ENCODE assay signal across 20 mouse cellular contexts in genomic region chr1:170700496-170701027, GRCm38 (mm10). TPM values are rescaled to one million over a fixed set of nuclear protein-coding genes. Genes with fewer than 3 reads are reported as not detected.
DNase-seq lines count a peak whose midpoint lies in the region; ATAC-seq and TF ChIP-seq lines count a peak whose summit lies in the region.
"Had no signal": no experiment of that assay in that cellular context is flagged by ENCODE, and none has a peak within 500 bp of the region (broad histone marks: within the 10 kb centered on the region; RNA-seq: fewer than 3 reads in every experiment).

No protein-coding gene starts in this region.

- H3K9me3 ChIP-seq in embryonic facial prominence, embryonic 14.5 days (ENCODE audit: control insufficient read depth, low read length) = no peaks in the 10 kb centered on the region
- no peaks in the 10 kb centered on the region for H3K9me3 ChIP-seq in limb, embryonic 12.5 days
- H3K9me3 ChIP-seq in neural tube, embryonic 15.5 days (replicated peaks) = no peaks in the 10 kb centered on the region
- H3K9me3 ChIP-seq in forebrain, embryonic 13.5 days (replicated peaks) = no peaks in the 10 kb centered on the region
- H3K9me3 ChIP-seq: embryonic facial prominence, embryonic 12.5 days; heart, embryonic 15.5 days; hindbrain, embryonic 10.5 days had no signal

- 68% methylated on average over 3 of the region's 3 CpGs for WGBS in embryonic facial prominence, embryonic 14.5 days
- 80% methylated on average over 3 of the region's 3 CpGs for WGBS in limb, embryonic 12.5 days
- whole genome bisulfite sequencing in neural tube, embryonic 15.5 days = 84% methylated on average over 3 of the region's 3 CpGs
- 81% methylated on average over 3 of the region's 3 CpGs for WGBS in forebrain, embryonic 13.5 days

- H3K4me3 ChIP-seq in gastrocnemius, adult 2 months = no peak overlapping the region
- H3K4me3 ChIP-seq in C2C12 (ENCODE audit: insufficient read depth, poor library complexity, severe bottlenecking) = no peak overlapping the region
- no peak overlapping the region for H3K4me3 ChIP-seq in embryonic facial prominence, embryonic 14.5 days (ENCODE audit: low read depth, low read length)
- H3K4me3 ChIP-seq in limb, embryonic 12.5 days (replicated peaks) = no peak overlapping the region
- no peak overlapping the region for H3K4me3 ChIP-seq in neural tube, embryonic 15.5 days (replicated peaks)
- no peak overlapping the region for H3K4me3 ChIP-seq in forebrain, embryonic 13.5 days
- H3K4me3 ChIP-seq: embryonic facial prominence, embryonic 12.5 days; heart, embryonic 15.5 days; hindbrain, embryonic 10.5 days had no signal

- no peak for TF ChIP-seq CTCF in gastrocnemius, adult 2 months (IDR thresholded peaks at IDR 0.05)
- TF ChIP-seq CTCF in C2C12 (IDR thresholded peaks at IDR 0.05; ENCODE audit: control insufficient read depth, insufficient read depth, insufficient read length) = no peak

- no peaks in the 10 kb centered on the region for H3K79me2 ChIP-seq in C2C12 (ENCODE audit: control insufficient read depth, insufficient read depth)

- H3ac ChIP-seq in C2C12 (ENCODE audit: control insufficient read depth, insufficient read length, low read depth) = no peak overlapping the region

- H3K27ac ChIP-seq in gastrocnemius, adult 2 months = peak overlapping the region; percentile 43
- no peak overlapping the region for H3K27ac ChIP-seq in embryonic facial prominence, embryonic 14.5 days (replicated peaks; ENCODE audit: low read depth, low read length)
- peak overlapping the region; percentile 75; the same call in 1 of the 2 replicates for H3K27ac ChIP-seq in limb, embryonic 12.5 days
- no peak overlapping the region for H3K27ac ChIP-seq in neural tube, embryonic 15.5 days (replicated peaks)
- H3K27ac ChIP-seq in forebrain, embryonic 13.5 days = no peak overlapping the region
- H3K27ac ChIP-seq: heart, embryonic 15.5 days; hindbrain, embryonic 14.5 days had no signal

- H3K79me3 ChIP-seq in C2C12 (ENCODE audit: low read depth) = no peaks in the 10 kb centered on the region

- no peak for ATAC-seq in embryonic facial prominence, embryonic 14.5 days (ENCODE audit: low read depth)
- no peak for ATAC-seq in limb, embryonic 12.5 days (ENCODE audit: insufficient number of reproducible peaks, insufficient read depth, low FRiP score, low TSS enrichment, low read depth)
- ATAC-seq in neural tube, embryonic 15.5 days (ENCODE audit: low FRiP score) = no peak
- no peak for ATAC-seq in forebrain, embryonic 13.5 days
- ATAC-seq: forebrain, embryonic 16.5 days; intestine, postnatal 0 days had no signal

- H3K27me3 ChIP-seq in C2C12 (ENCODE audit: control insufficient read depth, insufficient read depth, insufficient read length) = no peaks in the 10 kb centered on the region
- no peaks in the 10 kb centered on the region for H3K27me3 ChIP-seq in embryonic facial prominence, embryonic 14.5 days (replicated peaks; ENCODE audit: control insufficient read depth, insufficient read depth, low read length)
- no peaks in the 10 kb centered on the region for H3K27me3 ChIP-seq in limb, embryonic 12.5 days
- H3K27me3 ChIP-seq in neural tube, embryonic 15.5 days (replicated peaks) = no peaks in the 10 kb centered on the region
- no peaks in the 10 kb centered on the region for H3K27me3 ChIP-seq in forebrain, embryonic 13.5 days
- H3K27me3 ChIP-seq: embryonic facial prominence, embryonic 12.5 days; heart, embryonic 15.5 days had no signal

- H3K36me3 ChIP-seq in C2C12 (ENCODE audit: control insufficient read depth, insufficient read depth) = no peaks in the 10 kb centered on the region
- no peaks in the 10 kb centered on the region for H3K36me3 ChIP-seq in embryonic facial prominence, embryonic 14.5 days (ENCODE audit: control insufficient read depth, insufficient read depth, low read length)
- no peaks in the 10 kb centered on the region for H3K36me3 ChIP-seq in limb, embryonic 12.5 days
- H3K36me3 ChIP-seq in neural tube, embryonic 15.5 days = no peaks in the 10 kb centered on the region
- H3K36me3 ChIP-seq in forebrain, embryonic 13.5 days (ENCODE audit: poor library complexity, severe bottlenecking) = no peaks in the 10 kb centered on the region
- H3K36me3 ChIP-seq: embryonic facial prominence, embryonic 12.5 days; heart, embryonic 15.5 days; hindbrain, embryonic 10.5 days had no signal

- no peak for DNase-seq in gastrocnemius, adult 2 months
- DNase-seq in gastrocnemius, adult 8-10 months (ENCODE audit: low spot score in 2 of 2) = no peak
- peak; percentile 26 for DNase-seq in embryonic facial prominence, embryonic 14.5 days (ENCODE audit: low spot score)
- DNase-seq in MN1 (ENCODE audit: low spot score) = no peak
- DNase-seq: adrenal gland, adult 8-10 months; adrenal gland, postnatal 36 days; cerebellum, adult 2 months; gastrocnemius, postnatal 36 days; heart, adult 18-20 months had no signal

- H3K4me1 ChIP-seq in embryonic facial prominence, embryonic 14.5 days (ENCODE audit: control insufficient read depth, insufficient read depth, low read length) = peaks cover 11% of the 10 kb centered on the region; the same call in 1 of the 2 replicates
- H3K4me1 ChIP-seq in limb, embryonic 12.5 days (replicated peaks) = peaks cover 19% of the 10 kb centered on the region
- H3K4me1 ChIP-seq in neural tube, embryonic 15.5 days = no peaks in the 10 kb centered on the region; the same call in 1 of the 2 replicates
- H3K4me1 ChIP-seq in forebrain, embryonic 13.5 days = peaks cover 7% of the 10 kb centered on the region; the same call in 1 of the 2 replicates

- H3K9ac ChIP-seq in embryonic facial prominence, embryonic 14.5 days (ENCODE audit: low read depth, low read length) = no peak overlapping the region
- H3K9ac ChIP-seq in limb, embryonic 12.5 days (replicated peaks) = no peak overlapping the region
- H3K9ac ChIP-seq in neural tube, embryonic 15.5 days (replicated peaks) = no peak overlapping the region
- no peak overlapping the region for H3K9ac ChIP-seq in forebrain, embryonic 13.5 days
- H3K9ac ChIP-seq: embryonic facial prominence, embryonic 12.5 days; heart, embryonic 15.5 days; hindbrain, embryonic 14.5 days had no signal

- H3K4me2 ChIP-seq in embryonic facial prominence, embryonic 14.5 days (ENCODE audit: low read depth, low read length) = no peak overlapping the region
- H3K4me2 ChIP-seq in limb, embryonic 12.5 days = no peak overlapping the region
- H3K4me2 ChIP-seq in neural tube, embryonic 15.5 days = no peak overlapping the region
- H3K4me2 ChIP-seq in forebrain, embryonic 13.5 days = no peak overlapping the region
- H3K4me2 ChIP-seq: embryonic facial prominence, embryonic 12.5 days; heart, embryonic 11.5 days; heart, embryonic 15.5 days; hindbrain, embryonic 14.5 days had no signal

- intact Hi-C loops in gastrocnemius, adult 2 months (cut with DNase I) = no loop called here

TF ChIP-seq in C2C12, 6 proteins besides CTCF, POLR2A, EP300 and RAD21:
- TF ChIP-seq CEBPB (IDR thresholded peaks at IDR 0.05; ENCODE audit: low read depth) = no peak
- TF ChIP-seq USF1 (IDR thresholded peaks at IDR 0.05; ENCODE audit: low read depth) = no peak
- TF ChIP-seq MYOD1 (IDR thresholded peaks at IDR 0.05; ENCODE audit: control insufficient read depth, insufficient read length, low read depth) = peak; percentile 72
- TF ChIP-seq MAX (IDR thresholded peaks at IDR 0.05) = no peak
- no peak for TF ChIP-seq MYOG (IDR thresholded peaks at IDR 0.05; ENCODE audit: control insufficient read depth, extremely low read depth, insufficient read length)
- no peak for TF ChIP-seq FOSL1 (IDR thresholded peaks at IDR 0.05; ENCODE audit: insufficient read depth, low read length, poor library complexity, severe bottlenecking)
TF ChIP-seq in C2C12: peak in this region for 1.

RNA-seq across cellular contexts. Expression of gene Olfml2b, which starts 56.2 kb away (rescaled TPM):
- total RNA-seq in gastrocnemius, adult 2 months (2021) = 1 to 10 TPM; 2.9 to 6.6 TPM
- 1 to 10 TPM; 1.5 to 3.4 (median 2.0) TPM for total RNA-seq in gastrocnemius, adult 8-10 months (2022)
- polyA plus RNA-seq in C2C12 (2012; fragmentation: generic; extraction: Trizol) = 15.0 TPM
- polyA plus RNA-seq in embryonic facial prominence, embryonic 14.5 days (2014; fragmentation: Nextera tagmentation; extraction: Ambion mirVana) = 43.7 and 46.6 TPM in 2 replicates
- 25.3 and 29.2 TPM in 2 replicates for polyA plus RNA-seq in limb, embryonic 12.5 days (2016; fragmentation: Nextera tagmentation; extraction: Ambion mirVana)
- polyA plus RNA-seq in neural tube, embryonic 15.5 days (2015; fragmentation: Nextera tagmentation; extraction: Ambion mirVana) = 7.0 and 8.0 TPM in 2 replicates
- 6.7 and 7.3 TPM in 2 replicates for polyA plus RNA-seq in forebrain, embryonic 13.5 days (2015; fragmentation: Nextera tagmentation; extraction: Ambion mirVana)

Comparison
In these comparisons a context has a peak if more than half of its experiments do, and no peak if none do; other contexts are left out.
1. H3K27ac ChIP-seq: peak in gastrocnemius, adult 2 months (single experiment) and limb, embryonic 12.5 days (single experiment); none in embryonic facial prominence, embryonic 14.5 days (single experiment), neural tube, embryonic 15.5 days (single experiment) and forebrain, embryonic 13.5 days (single experiment).